Mouse (Mus musculus) CH12.LX (cell line): ENCODE data around the gene Ank2. TPM values are rescaled to one million over a fixed set of nuclear protein-coding genes. Genes with fewer than 3 reads are reported as not detected.

ENCODE experiments used
- DNase-seq: peaks from one replicate; pipeline ENCODE4 v3.0.0-alpha.2; 2013; ENCODE audit errors: extremely low read depth
- H3K27ac ChIP-seq: 2 replicates; pipeline ENCODE4 v1.5.1; 2012; ENCODE audit warnings: low read depth, mild to moderate bottlenecking, control low read depth, moderate library complexity; ENCODE audit not compliant: insufficient read depth
- H3K27me3 ChIP-seq: replicated peaks from 2 replicates; pipeline ENCODE3; 2012; ENCODE audit warnings: inconsistent platforms
- H3K36me3 ChIP-seq, 2 experiments: replicated peaks in 1 of 2; 2 replicates each; pipeline versions ENCODE3 to v1.6.1; 2012; ENCODE audit warnings: inconsistent platforms in 1 of 2, low read length in 1 of 2, mild to moderate bottlenecking in 1 of 2, mixed read lengths in 1 of 2, moderate library complexity in 1 of 2; ENCODE audit not compliant: control insufficient read depth in 1 of 2, insufficient read depth in 1 of 2
- H3K4me1 ChIP-seq, 2 experiments: 2 replicates each; pipeline ENCODE4 v1.6.1; 2012; ENCODE audit warnings: inconsistent platforms in 1 of 2, moderate library complexity in 1 of 2; ENCODE audit not compliant: insufficient read depth in 2 of 2, control insufficient read depth in 1 of 2
- H3K4me2 ChIP-seq: 2 replicates; pipeline ENCODE4 v1.6.1; 2012; ENCODE audit warnings: low read depth, mild to moderate bottlenecking, control low read depth; ENCODE audit not compliant: poor library complexity, insufficient read depth, severe bottlenecking
- H3K4me3 ChIP-seq, 3 experiments: fragments of 150-350 bp in 1 of 3; sonication (generic) in 1 of 3; replicated peaks in 1 of 3; 2 replicates each; pipeline versions ENCODE3 to v1.5.1; 2011 to 2012; ENCODE audit warnings: low read depth in 2 of 3, low read length in 2 of 3, mild to moderate bottlenecking in 2 of 3, moderate library complexity in 2 of 3, control low read depth in 1 of 3, improper control_type of control experiment in 1 of 3, inconsistent platforms in 1 of 3, mixed read lengths in 1 of 3; ENCODE audit not compliant: poor library complexity in 1 of 3
- H3K79me2 ChIP-seq: replicated peaks from 2 replicates; pipeline ENCODE4 v1.6.1; 2012; ENCODE audit warnings: mild to moderate bottlenecking, moderate library complexity; ENCODE audit not compliant: control insufficient read depth, poor library complexity, insufficient read depth, severe bottlenecking; ENCODE audit errors: extremely low read depth
- H3K9ac ChIP-seq: 2 replicates; pipeline ENCODE4 v1.6.1; 2012; ENCODE audit warnings: low read depth, mild to moderate bottlenecking, control low read depth, moderate library complexity; ENCODE audit not compliant: insufficient read depth
- H3K9me3 ChIP-seq: replicated peaks from 2 replicates; pipeline ENCODE3; 2012; ENCODE audit warnings: low read length, inconsistent platforms, mixed read lengths
- CTCF ChIP-seq, 2 experiments: IDR thresholded peaks in 1 of 2; conservative IDR thresholded peaks in 1 of 2; 2 replicates each; pipeline ENCODE4 v1.5.1; 2011 to 2012; ENCODE audit warnings: low read depth in 2 of 2, low read length in 2 of 2, improper control_type of control experiment in 1 of 2, inconsistent platforms in 1 of 2, mild to moderate bottlenecking in 1 of 2, moderate library complexity in 1 of 2
- ETS1 ChIP-seq: conservative IDR thresholded peaks from 2 replicates; pipeline ENCODE4 v1.6.1; 2012; ENCODE audit warnings: low read depth, mild to moderate bottlenecking, inconsistent platforms, low read length, improper control_type of control experiment, moderate library complexity
- HCFC1 ChIP-seq: IDR thresholded peaks from 2 replicates; pipeline ENCODE4 v1.6.1; 2012; ENCODE audit warnings: low read depth, mild to moderate bottlenecking, inconsistent platforms, low read length, improper control_type of control experiment
- JUND ChIP-seq: conservative IDR thresholded peaks from 2 replicates; pipeline ENCODE4 v1.6.1; 2011; ENCODE audit warnings: low read depth, low read length, improper control_type of control experiment
- MAFK ChIP-seq: IDR thresholded peaks from 2 replicates; pipeline ENCODE4 v1.6.1; 2011; ENCODE audit warnings: low read length, improper control_type of control experiment; ENCODE audit not compliant: insufficient replicate concordance
- MAX ChIP-seq: IDR thresholded peaks from 2 replicates; pipeline ENCODE4 v1.6.1; 2011; ENCODE audit warnings: low read length, improper control_type of control experiment
- NELFE ChIP-seq: IDR thresholded peaks from 2 replicates; pipeline ENCODE4 v1.6.1; 2011; ENCODE audit warnings: low read depth, low read length, improper control_type of control experiment
- NRF1 ChIP-seq: IDR thresholded peaks from 2 replicates; pipeline ENCODE4 v1.6.1; 2014; ENCODE audit warnings: low read depth, mild to moderate bottlenecking, inconsistent platforms, low read length, improper control_type of control experiment, moderate library complexity
- POLR2AphosphoS2 ChIP-seq: IDR thresholded peaks from 2 replicates; pipeline ENCODE4 v1.6.1; 2011; ENCODE audit warnings: low read depth, low read length, improper control_type of control experiment
- RAD21 ChIP-seq: IDR thresholded peaks from 2 replicates; pipeline ENCODE4 v1.6.1; 2011; ENCODE audit warnings: low read depth, mild to moderate bottlenecking, low read length, improper control_type of control experiment, moderate library complexity
- RCOR1 ChIP-seq: conservative IDR thresholded peaks from 2 replicates; pipeline ENCODE4 v1.6.1; 2012; ENCODE audit warnings: low read depth, mild to moderate bottlenecking, inconsistent platforms, low read length, improper control_type of control experiment
- SMC3 ChIP-seq: IDR thresholded peaks from 2 replicates; pipeline ENCODE4 v1.6.1; 2011; ENCODE audit warnings: low read depth, low read length, improper control_type of control experiment
- TCF12 ChIP-seq: IDR thresholded peaks from 2 replicates; pipeline ENCODE4 v1.6.1; 2014; ENCODE audit warnings: low read depth, mild to moderate bottlenecking, inconsistent platforms, low read length, improper control_type of control experiment
- USF1 ChIP-seq: IDR thresholded peaks from 2 replicates; pipeline ENCODE4 v1.6.1; 2014; ENCODE audit warnings: low read depth, mild to moderate bottlenecking, inconsistent platforms, low read length, improper control_type of control experiment
- USF2 ChIP-seq: conservative IDR thresholded peaks from 2 replicates; pipeline ENCODE4 v1.6.1; 2011; ENCODE audit warnings: low read depth, low read length, improper control_type of control experiment
- ZC3H11A ChIP-seq: IDR thresholded peaks from 2 replicates; pipeline ENCODE4 v1.6.1; 2012; ENCODE audit warnings: low read depth, mild to moderate bottlenecking, inconsistent platforms, low read length, improper control_type of control experiment
- ZNF384 ChIP-seq: IDR thresholded peaks from 2 replicates; pipeline ENCODE4 v1.6.1; 2012; ENCODE audit warnings: low read depth, low read length, improper control_type of control experiment, inconsistent platforms
- dilution Hi-C: fragments of 300-500 bp; cut with MboI; formaldehyde crosslinking; loops from 2 replicates; pipeline ENCODE4 v1.14.3; 2020; ENCODE audit warnings: low sequenced_read_pairs; ENCODE audit not compliant: extremely low pct_unique_long_range_greater_than_20kb, extremely low pct_ligation_motif_present
- in situ Hi-C: fragments of 300-500 bp; cut with MboI; formaldehyde crosslinking; loops from 3 replicates; pipeline ENCODE4 v1.14.3; 2019; ENCODE audit warnings: low sequenced_read_pairs, low pct_ligation_motif_present, low pct_unique_long_range_greater_than_20kb, mixed read lengths
- polyA plus RNA-seq: library from polyadenylated mRNA; unstranded; fragments of >175 nt; gene quantifications from 2 replicates; pipeline ENCODE4 v1.2.1, GENCODE M21; 2012; ENCODE audit warnings: low read depth; ENCODE audit not compliant: insufficient read length
- total RNA-seq, 2 experiments: library from RNA; depleted of rRNA; stranded (reverse); fragments of 300-350 nt in 1 of 2; fragments of >200 nt in 1 of 2; gene quantifications; 2 replicates each; pipeline ENCODE4 v1.2.3; 2012 to 2014

Ank2 gene
- total and polyA plus RNA-seq, 3 experiments: 3.9 to 20.9 (median 12.2) TPM

DNA sequence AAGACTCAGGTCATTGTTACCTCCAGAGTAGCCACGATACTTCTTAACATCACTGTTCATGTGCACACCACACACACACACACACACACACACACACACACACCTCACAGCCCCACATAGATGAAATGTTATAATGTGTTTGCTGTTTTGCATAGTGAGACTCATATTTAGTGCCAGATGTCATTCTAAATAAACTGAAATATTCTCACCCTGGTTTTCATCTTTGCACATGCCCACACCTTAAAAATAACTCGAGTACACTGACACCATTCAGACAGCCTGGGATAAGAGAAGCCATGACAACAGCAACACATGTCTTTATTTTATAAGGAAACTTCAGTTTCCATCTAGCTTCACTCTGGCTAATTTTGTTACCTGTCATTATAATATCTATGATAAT lies 312.1 kb downstream of the Ank2 start:
- no peaks in the 10 kb centered on the region for H3K27me3 ChIP-seq
- H3K79me2 ChIP-seq: no peaks in the 10 kb centered on the region
- H3K36me3 ChIP-seq: no peaks in the 10 kb centered on the region
- no peaks in the 10 kb centered on the region for H3K9me3 ChIP-seq
- H3K4me2 ChIP-seq: no peak overlapping the region
- H3K4me1 ChIP-seq: peaks cover 0 to 14% of the 10 kb centered on the region in 2 experiments; a peak in 2 of 4 replicates
- no peak overlapping the region for H3K9ac ChIP-seq
- no peak for TF ChIP-seq USF1
- TF ChIP-seq JUND: no peak
- no peak for TF ChIP-seq NRF1
- TF ChIP-seq ETS1: no peak
- no peak for TF ChIP-seq POLR2AphosphoS2
- no peak for TF ChIP-seq MAX
- DNase-seq: no peak
- no peak overlapping the region for H3K4me3 ChIP-seq
- H3K27ac ChIP-seq: no peak overlapping the region
- dilution Hi-C loops: no loop called here
- in situ Hi-C loops: loop anchor here (25.0 kb wide), 1 partner anchor 250 kb away; no protein-coding TSS in a partner anchor

- no peak overlapping the region for H3K9ac ChIP-seq
- no peaks in the 10 kb centered on the region for H3K79me2 ChIP-seq
- no peaks in the 10 kb centered on the region for H3K9me3 ChIP-seq
- dilution Hi-C loops: no loop called here
- H3K27me3 ChIP-seq: no peaks in the 10 kb centered on the region
- DNase-seq: peak; percentile 6
- no peak overlapping the region for H3K4me2 ChIP-seq
- in situ Hi-C loops: loop anchor here (25.0 kb wide), 1 partner anchor 251 kb away; no protein-coding TSS in a partner anchor
- peak; percentile 36 for TF ChIP-seq RAD21
- peak in 1 of 2 experiments; percentile 54; a peak in 2 of 4 replicates for TF ChIP-seq CTCF (conservative IDR thresholded peaks at IDR 0.05 in 1 of 2, IDR thresholded peaks at IDR 0.05 in 1 of 2; ENCODE audit: low read depth in 2 of 2, low read length in 2 of 2)
- TF ChIP-seq RCOR1: no peak
- TF ChIP-seq TCF12: no peak
- TF ChIP-seq POLR2AphosphoS2: no peak
- no peak for TF ChIP-seq HCFC1
- TF ChIP-seq, all 38 proteins: peak for 2
- H3K27ac ChIP-seq: no peak overlapping the region
- H3K36me3 ChIP-seq: no peaks in the 10 kb centered on the region
- peaks cover 0 to 9% of the 10 kb centered on the region in 2 experiments; a peak in 1 of 4 replicates for H3K4me1 ChIP-seq
- no peak overlapping the region for H3K4me3 ChIP-seq
Measured at GRCm38 (mm10) chr3:127186239-127186638, 312.9 kb downstream of the Ank2 start.

GRCm38 (mm10) chr3:127183998-127184753 lies 315.0 kb downstream of the Ank2 start:
- H3K27me3 ChIP-seq: no peaks in the 10 kb centered on the region
- H3K27ac ChIP-seq: no peak overlapping the region
- H3K4me3 ChIP-seq: no peak overlapping the region
- H3K36me3 ChIP-seq: no peaks in the 10 kb centered on the region
- dilution Hi-C loops (no loop called here), in situ Hi-C loops (loop anchor here (25.0 kb wide), 1 partner anchor 253 kb away; no protein-coding TSS in a partner anchor)
- H3K9ac ChIP-seq: no peak overlapping the region
- TF ChIP-seq RAD21 (peak; percentile 82), CTCF (conservative IDR thresholded peaks at IDR 0.05 in 1 of 2, IDR thresholded peaks at IDR 0.05 in 1 of 2; ENCODE audit: low read depth in 2 of 2, low read length in 2 of 2) (peak; percentile 83 to 89), ETS1 (no peak), SMC3 (peak; percentile 81), MAFK (0 out of 2 replicates have a peak, but pooled peaks have one; percentile 23), NELFE (0 out of 2 replicates have a peak, but pooled peaks have one; percentile 41), RCOR1 (no peak), USF2 (no peak), NRF1 (0 out of 2 replicates have a peak, but pooled peaks have one; percentile 19), ZNF384 (no peak), ZC3H11A (no peak)
- no peaks in the 10 kb centered on the region for H3K9me3 ChIP-seq
- DNase-seq: peak; percentile 62
- no peak overlapping the region for H3K4me2 ChIP-seq
- H3K4me1 ChIP-seq: no peaks in the 10 kb centered on the region
- no peaks in the 10 kb centered on the region for H3K79me2 ChIP-seq
